Mouse (Mus musculus) small intestine, adult 2 months (tissue): Measurements from ENCODE around the gene Rpl37a.

Source experiments
- CTCF ChIP-seq: fragments of 200-500 bp; IDR thresholded peaks from 2 replicates; pipeline ENCODE4 v1.5.1; 2012; ENCODE audit warnings: low read depth, mild to moderate bottlenecking, control low read depth, inconsistent platforms, low read length, moderate library complexity, mixed read lengths; ENCODE audit not compliant: insufficient replicate concordance, insufficient read length; ENCODE audit errors: extremely low read depth
- POLR2A ChIP-seq: fragments of 200-500 bp; IDR thresholded peaks from 2 replicates; pipeline ENCODE4 v1.6.1; 2012; ENCODE audit warnings: low read depth, mild to moderate bottlenecking, control low read depth, inconsistent platforms, low read length, moderate library complexity

GRCm38 (mm10) chr1:72722646-72723045 lies 11.6 kb downstream of the Rpl37a start:
- no peak for TF ChIP-seq CTCF
- TF ChIP-seq POLR2A = no peak
